Mouse (Mus musculus): Measurements from ENCODE around the gene Tmem242. TPM values are rescaled to one million over a fixed set of nuclear protein-coding genes. Genes with fewer than 3 reads are reported as not detected.

The Tmem242 gene
- 85.6 and 91.2 TPM in 2 replicates for polyA plus RNA-seq (2021; fragmentation: Nextera tagmentation)
- long read RNA-seq, experiment 1, transcript Tmem242-201 (4 exons, 948 nt) = major isoform, 39 of 40 reads
- long read RNA-seq, experiment 1, partial matches to known transcripts = 1 of 40 reads
- long read RNA-seq, experiment 1, other reads (novel, unspliced or antisense) = 0 of 40 reads
- long read RNA-seq, experiment 2, transcript Tmem242-201 (4 exons, 948 nt) = major isoform, 8 of 11 reads
- long read RNA-seq, experiment 2, partial matches to known transcripts = 0 of 11 reads
- long read RNA-seq, experiment 2, other reads (novel, unspliced or antisense) = 1 of 11 reads

GRCm38 (mm10) chr17:5440159-5440971 is at the start of gene Tmem242:
TSS of gene Tmem242 (minus strand) at chr17:5440259.

GRCm38 (mm10) chr17:5418545-5418944 is 21.5 kb downstream of the Tmem242 start, which contains the start of gene Ldhal6b:
TSS of gene Ldhal6b (minus strand) at chr17:5418767.

Small RNA genes lying within 50 kb of the gene (microRNA-seq; reads per million reads assigned to microRNA genes)
- gene Gm22475 = not detected

Other genes starting within 250 kb of the Tmem242 start
- 0.09 TPM in 1 of 2 replicates, not detected in the other for gene Ldhal6b, start 21.5 kb downstream of the Tmem242 start, polyA plus RNA-seq (2021; fragmentation: Nextera tagmentation)
- 5.6 and 5.7 TPM in 2 replicates for gene Zdhhc14, start 52.3 kb upstream of the Tmem242 start, polyA plus RNA-seq (2021; fragmentation: Nextera tagmentation)

All from layer of hippocampus, adult 6 months (tissue).